Mouse (Mus musculus) small intestine, adult 2 months (tissue): Measurements from ENCODE around the gene Prkx. TPM values are rescaled to one million over a fixed set of nuclear protein-coding genes. Genes with fewer than 3 reads are reported as not detected.

Experiments used
- H3K27ac ChIP-seq: fragments of 200-500 bp; 2 replicates; pipeline ENCODE4 v1.5.1; 2012; ENCODE audit warnings: low read depth, low read length, control low read depth, inconsistent platforms; ENCODE audit not compliant: insufficient read depth
- H3K27me3 ChIP-seq: fragments of 200-500 bp; 2 replicates; pipeline ENCODE4 v1.6.1; 2012; ENCODE audit warnings: mild to moderate bottlenecking, moderate library complexity, low read length, inconsistent platforms; ENCODE audit not compliant: control insufficient read depth, insufficient read depth
- H3K36me3 ChIP-seq: fragments of 200-500 bp; 2 replicates; pipeline ENCODE4 v1.6.1; 2012; ENCODE audit warnings: mild to moderate bottlenecking, low read length, control low read depth, inconsistent platforms; ENCODE audit not compliant: control insufficient read depth, insufficient read depth
- H3K4me1 ChIP-seq: fragments of 200-500 bp; 2 replicates; pipeline ENCODE4 v1.6.1; 2012; ENCODE audit warnings: low read length, inconsistent platforms, mixed read lengths; ENCODE audit not compliant: control insufficient read depth, insufficient read depth, insufficient read length
- H3K4me3 ChIP-seq: fragments of 200-500 bp; 2 replicates; pipeline ENCODE4 v1.5.1; 2012; ENCODE audit warnings: low read depth, mild to moderate bottlenecking, control low read depth, inconsistent platforms, low read length, moderate library complexity
- CTCF ChIP-seq: fragments of 200-500 bp; IDR thresholded peaks from 2 replicates; pipeline ENCODE4 v1.5.1; 2012; ENCODE audit warnings: low read depth, mild to moderate bottlenecking, control low read depth, inconsistent platforms, low read length, moderate library complexity, mixed read lengths; ENCODE audit not compliant: insufficient replicate concordance, insufficient read length; ENCODE audit errors: extremely low read depth
- POLR2A ChIP-seq: fragments of 200-500 bp; IDR thresholded peaks from 2 replicates; pipeline ENCODE4 v1.6.1; 2012; ENCODE audit warnings: low read depth, mild to moderate bottlenecking, control low read depth, inconsistent platforms, low read length, moderate library complexity
- WGBS: fragments of 180-500 bp; shearing (Covaris S2); methylation state at CpG from one replicate; pipeline ENCODE4 v1.1.7; 2018; 5-methylcytosine and 5-hydroxymethylcytosine counted together
- polyA plus RNA-seq: library from polyadenylated mRNA; depleted of rRNA; stranded (reverse); fragments of >200 nt; gene quantifications from 2 replicates; pipeline ENCODE4 v1.2.3, GENCODE M21; 2012; rRNA removed

Gene Prkx
- 5.7 and 20.0 TPM in 2 replicates for polyA plus RNA-seq

DNA sequence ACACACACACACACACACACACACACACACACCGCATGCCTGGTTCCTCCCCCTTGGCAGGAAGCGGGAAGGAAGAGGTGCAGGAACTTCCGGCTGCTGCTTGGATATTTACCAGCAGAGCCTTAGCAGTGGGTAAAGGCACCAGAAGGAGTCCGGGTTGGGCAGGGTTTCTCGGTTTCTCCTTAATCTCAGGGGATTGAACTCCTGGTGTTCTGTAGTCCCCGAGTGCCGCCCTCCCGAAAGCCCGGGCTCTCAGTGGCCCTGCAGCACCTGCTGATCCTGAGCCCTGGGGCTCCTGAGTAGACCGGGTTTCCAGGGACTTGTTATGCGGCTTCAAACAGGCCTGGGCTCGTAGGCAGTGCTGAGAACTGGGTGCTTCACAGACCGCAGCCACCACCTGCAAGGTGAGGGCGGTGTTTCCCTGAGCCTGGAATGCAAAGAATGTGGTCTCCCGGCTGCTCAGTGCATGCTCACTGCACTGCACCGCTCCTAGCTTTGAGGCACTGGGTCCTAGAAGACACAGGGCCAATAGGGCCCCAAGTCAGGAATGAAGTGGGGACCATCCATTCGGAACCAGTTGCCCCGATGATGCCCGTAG is at the start of gene Prkx:
Gene Prkx (minus strand): TSS at position 41 of the 598 bp plus-strand sequence.
- peaks cover 6% of the 10 kb centered on the region; the same call in 1 of the 2 replicates for H3K4me1 ChIP-seq
- WGBS: 19% methylated on average over 18 of the region's 19 CpGs

DNA sequence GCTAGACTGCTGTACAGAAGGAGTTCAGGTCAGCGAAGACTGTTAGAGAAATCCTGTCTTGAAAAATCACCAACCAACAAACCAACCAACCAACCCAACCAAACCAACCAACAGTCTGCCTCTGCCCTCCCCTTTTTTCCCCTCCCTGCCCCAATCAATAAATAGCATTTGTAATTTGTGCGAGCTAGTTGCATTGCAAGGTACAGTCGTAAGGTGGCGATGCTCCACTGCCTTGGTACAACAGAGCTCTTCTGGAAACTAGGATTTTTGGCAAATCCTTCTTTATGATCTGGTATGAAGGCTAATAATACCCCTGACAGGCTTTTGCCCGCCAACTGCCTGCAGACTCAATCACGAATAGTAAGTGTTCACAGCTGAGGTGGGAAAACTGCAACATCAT is 16.0 kb upstream of the Prkx start:
- no peaks in the 10 kb centered on the region for H3K36me3 ChIP-seq
- no peaks in the 10 kb centered on the region for H3K27me3 ChIP-seq
- 45% methylated on average over 6 of the region's 6 CpGs for WGBS
- no peak for TF ChIP-seq POLR2A
- no peak for TF ChIP-seq CTCF
- no peak overlapping the region for H3K27ac ChIP-seq
- H3K4me3 ChIP-seq: no peak overlapping the region
- no peaks in the 10 kb centered on the region for H3K4me1 ChIP-seq

More for the DNA sequence above, at the start of gene Prkx:
- no peaks in the 10 kb centered on the region for H3K27me3 ChIP-seq
- no peak for TF ChIP-seq CTCF
- TF ChIP-seq POLR2A: 0 out of 2 replicates have a peak, but pooled peaks have one; percentile 13
- peak within 1 kb of the TSS; percentile 100 for H3K4me3 ChIP-seq
- H3K36me3 ChIP-seq: no peaks in the 10 kb centered on the region
- peak within 1 kb of the TSS; percentile 76 for H3K27ac ChIP-seq

DNA sequence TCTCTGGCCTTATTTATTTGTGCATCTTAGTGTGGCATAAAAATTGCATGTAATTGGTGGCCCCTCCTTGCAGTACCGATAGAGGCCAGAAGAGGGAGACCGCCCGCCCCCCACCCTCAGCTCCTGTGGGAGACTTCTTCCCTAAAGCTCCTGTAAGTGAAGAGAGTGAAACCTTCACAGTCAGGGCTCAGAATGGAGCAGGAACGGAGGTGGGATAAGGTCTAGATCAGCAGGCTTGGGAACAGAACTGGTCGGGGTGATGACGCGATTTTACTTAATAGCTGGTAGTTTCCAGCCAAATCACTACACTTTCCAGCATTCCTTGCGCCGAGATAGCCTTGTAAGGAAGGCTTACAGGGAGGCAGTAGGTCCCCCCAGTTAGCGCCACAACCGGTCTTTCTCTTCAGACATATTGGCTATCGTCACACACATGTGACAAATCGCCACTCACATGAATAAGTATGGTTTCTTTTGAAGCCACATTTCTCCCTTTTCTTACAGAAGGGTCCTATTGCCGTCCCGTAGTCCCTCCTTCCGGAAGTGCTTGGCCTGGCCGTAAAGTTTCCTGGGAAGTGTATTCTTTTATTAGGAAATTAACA is 14.6 kb upstream of the Prkx start:
- no peaks in the 10 kb centered on the region for H3K27me3 ChIP-seq
- peak overlapping the region; percentile 54 for H3K4me3 ChIP-seq
- H3K36me3 ChIP-seq: no peaks in the 10 kb centered on the region
- TF ChIP-seq POLR2A (no peak), CTCF (peak; percentile 63; the same call in 1 of the 2 replicates)
- 13% methylated on average over 17 of the region's 17 CpGs for WGBS
- H3K27ac ChIP-seq: peak overlapping the region; percentile 6; the same call in 1 of the 2 replicates
- no peaks in the 10 kb centered on the region for H3K4me1 ChIP-seq

DNA sequence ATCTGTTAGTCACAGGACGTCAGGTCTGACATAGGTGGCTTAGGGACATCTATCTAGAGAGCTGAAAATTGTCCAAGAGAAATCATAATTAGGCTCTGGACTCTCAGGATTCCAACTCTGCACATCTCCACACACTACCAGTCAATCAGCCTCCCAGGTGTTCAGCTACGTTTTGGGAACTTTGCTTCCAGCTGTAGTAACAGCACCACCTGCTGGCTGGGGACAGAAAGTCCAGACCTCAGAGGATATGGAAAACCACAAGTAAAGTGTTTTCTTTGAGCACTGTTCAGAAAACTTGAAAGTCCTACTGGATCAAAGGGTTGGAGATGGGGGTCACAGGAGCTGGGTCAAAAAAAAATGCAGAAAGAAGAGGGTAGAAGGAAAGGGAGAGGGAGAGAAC is 12.5 kb upstream of the Prkx start:
- Histone ChIP-seq H3K27me3 (no peaks in the 10 kb centered on the region), H3K4me1 (no peaks in the 10 kb centered on the region), H3K36me3 (no peaks in the 10 kb centered on the region), H3K27ac (no peak overlapping the region), H3K4me3 (no peak overlapping the region)
- peak; percentile 58; the same call in 1 of the 2 replicates for TF ChIP-seq CTCF
- no peak for TF ChIP-seq POLR2A
- 18% methylated on average over 2 of the region's 2 CpGs for WGBS

DNA sequence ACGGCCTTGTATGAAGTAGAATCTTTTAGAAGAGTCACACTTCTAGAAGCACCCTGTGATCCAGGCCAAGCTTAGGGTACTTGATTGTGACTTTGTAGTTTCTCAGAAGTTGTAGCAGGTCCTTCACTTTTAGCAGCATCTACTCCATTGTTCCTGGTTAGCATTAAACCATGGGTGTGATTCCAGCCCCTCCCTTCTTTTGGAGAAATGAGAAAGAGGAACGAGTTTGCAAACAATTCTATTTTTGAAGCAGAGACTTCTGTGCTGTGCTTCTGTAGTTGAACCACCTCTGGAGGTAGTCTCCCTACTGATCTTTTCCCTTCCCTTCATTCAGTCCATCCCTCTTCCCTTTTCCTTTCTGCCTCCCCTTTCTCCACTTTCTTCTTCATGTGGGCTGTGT is 6.2 kb upstream of the Prkx start:
- 55% methylated on average over 2 of the region's 2 CpGs for WGBS
- TF ChIP-seq CTCF: no peak
- TF ChIP-seq POLR2A: no peak
- Histone ChIP-seq H3K4me3 (no peak overlapping the region), H3K36me3 (no peaks in the 10 kb centered on the region), H3K27ac (no peak overlapping the region), H3K4me1 (no peaks in the 10 kb centered on the region), H3K27me3 (no peaks in the 10 kb centered on the region)

DNA sequence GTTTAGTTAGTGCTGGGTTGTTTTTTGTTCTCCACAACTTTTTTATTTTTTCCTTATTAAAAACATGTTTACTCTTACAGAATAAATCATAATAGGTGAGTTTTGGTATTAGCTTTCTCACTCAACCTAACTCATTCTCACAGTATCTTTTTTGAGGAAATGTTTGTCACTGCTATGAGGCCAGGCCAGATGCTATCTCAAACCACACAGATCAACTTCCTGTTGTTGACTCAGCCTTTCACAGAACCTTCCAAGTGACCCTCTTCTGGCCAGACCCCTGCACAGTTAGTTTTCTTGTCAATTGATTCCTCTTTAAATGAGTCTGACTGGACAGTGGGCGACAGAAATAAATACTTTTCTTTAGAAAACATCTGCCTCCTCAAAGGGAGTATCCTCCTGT is 5.5 kb upstream of the Prkx start:
- 50% methylated on average over 1 of the region's 1 CpGs for WGBS
- no peaks in the 10 kb centered on the region for H3K36me3 ChIP-seq

DNA sequence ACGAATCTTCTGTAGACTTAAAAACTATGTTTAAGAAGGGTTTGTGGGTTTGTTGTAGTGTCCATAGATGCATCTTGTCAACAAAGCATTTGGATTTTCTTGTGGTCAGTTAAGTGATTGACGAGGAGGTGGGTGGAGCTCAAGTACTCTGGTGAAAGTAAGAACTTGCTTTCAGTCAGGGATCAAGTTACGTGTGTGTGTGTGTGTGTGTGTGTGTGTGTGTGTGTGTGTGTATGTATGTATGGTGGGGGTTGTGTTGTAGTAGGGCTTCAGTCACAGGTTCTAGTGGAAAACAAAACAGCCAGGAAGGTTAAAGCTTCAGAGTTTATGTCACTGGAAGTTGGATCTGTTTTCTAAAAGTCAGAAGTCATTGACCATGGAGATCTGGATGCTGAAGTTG is 3.5 kb upstream of the Prkx start:
- Histone ChIP-seq H3K27me3 (no peaks in the 10 kb centered on the region), H3K4me1 (no peaks in the 10 kb centered on the region), H3K4me3 (no peak overlapping the region), H3K36me3 (no peaks in the 10 kb centered on the region), H3K27ac (no peak overlapping the region)
- WGBS: 66% methylated on average over 3 of the region's 3 CpGs
- TF ChIP-seq CTCF (no peak), POLR2A (no peak)

More for the DNA sequence above, 5.5 kb upstream of the Prkx start:
- Histone ChIP-seq H3K27ac (no peak overlapping the region), H3K27me3 (no peaks in the 10 kb centered on the region), H3K4me1 (no peaks in the 10 kb centered on the region), H3K4me3 (no peak overlapping the region)
- TF ChIP-seq CTCF (no peak), POLR2A (no peak)
